Mouse (Mus musculus): ENCODE data around the gene Cdh20.

DNA sequence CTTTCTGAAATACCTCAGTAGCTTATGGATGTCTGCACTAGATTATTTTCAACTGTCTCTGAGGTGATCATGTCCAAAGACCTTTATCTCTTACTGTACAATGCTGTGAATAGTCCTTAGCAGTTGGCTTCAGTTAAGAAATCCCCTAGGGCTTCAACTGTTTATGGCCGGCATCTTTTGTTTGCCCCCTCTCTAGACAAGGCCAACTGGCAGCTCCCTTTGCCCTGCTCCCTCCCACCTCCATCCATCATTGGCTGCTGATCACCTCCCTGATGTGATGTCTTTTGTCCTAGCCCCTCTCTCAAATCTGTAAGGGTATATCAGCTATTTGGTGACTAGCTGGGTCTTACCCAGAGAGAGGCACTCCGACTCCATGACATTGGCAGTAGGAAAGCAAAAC, 148.2 kb downstream of the Cdh20 start:
- no peak for TF ChIP-seq CTCF (IDR thresholded peaks at IDR 0.05; ENCODE audit: borderline replicate concordance, insufficient read depth, low read length)
- no peak for TF ChIP-seq POLR2A (IDR thresholded peaks at IDR 0.05; ENCODE audit: low read depth, low read length)

Measured in embryonic fibroblast, embryonic 13.5 days (primary cell).